Mouse (Mus musculus) E14TG2a.4 (cell line): ENCODE data around the gene Gm10722.
"Not testable (repeated sequence)": the region's sequence is repeated elsewhere in the genome, so short reads cannot be mapped to it uniquely, and the experiment has no call there.

ENCODE experiments used
- CTCF ChIP-seq: conservative IDR thresholded peaks from 2 replicates; pipeline ENCODE4 v1.5.1; 2014; ENCODE audit warnings: low read length
- NANOG ChIP-seq: IDR thresholded peaks from 2 replicates; pipeline ENCODE4 v1.6.1; 2014; ENCODE audit warnings: borderline replicate concordance, low read length, mixed read lengths

- not testable (repeated sequence) for TF ChIP-seq CTCF, NANOG
Measured at GRCm38 (mm10) chr9:3036577-3036976, 35.9 kb downstream of the Gm10722 start, which contains the start of gene Gm10715.
